Mouse (Mus musculus): ENCODE data around the gene Tmem39b.
A peak's percentile ranks its signal among the peaks of the same experiment; 100 is the strongest.
"Not testable (repeated sequence)": the region's sequence is repeated elsewhere in the genome, so short reads cannot be mapped to it uniquely, and the experiment has no call there.

The Tmem39b gene

GRCm38 (mm10) chr4:129696158-129696985 is at the start of gene Tmem39b:
Tmem39b (minus strand) TSS chr4:129696838.
- peak; percentile 90 for DNase-seq

GRCm38 (mm10) chr4:129746106-129746505 is 49.5 kb upstream of the Tmem39b start:
- DNase-seq: no peak

GRCm38 (mm10) chr4:129743494-129743893 is 46.9 kb upstream of the Tmem39b start:
- DNase-seq: no peak

- DNase-seq: no peak
Measured at GRCm38 (mm10) chr4:129743010-129743390, 46.4 kb upstream of the Tmem39b start.

DNA sequence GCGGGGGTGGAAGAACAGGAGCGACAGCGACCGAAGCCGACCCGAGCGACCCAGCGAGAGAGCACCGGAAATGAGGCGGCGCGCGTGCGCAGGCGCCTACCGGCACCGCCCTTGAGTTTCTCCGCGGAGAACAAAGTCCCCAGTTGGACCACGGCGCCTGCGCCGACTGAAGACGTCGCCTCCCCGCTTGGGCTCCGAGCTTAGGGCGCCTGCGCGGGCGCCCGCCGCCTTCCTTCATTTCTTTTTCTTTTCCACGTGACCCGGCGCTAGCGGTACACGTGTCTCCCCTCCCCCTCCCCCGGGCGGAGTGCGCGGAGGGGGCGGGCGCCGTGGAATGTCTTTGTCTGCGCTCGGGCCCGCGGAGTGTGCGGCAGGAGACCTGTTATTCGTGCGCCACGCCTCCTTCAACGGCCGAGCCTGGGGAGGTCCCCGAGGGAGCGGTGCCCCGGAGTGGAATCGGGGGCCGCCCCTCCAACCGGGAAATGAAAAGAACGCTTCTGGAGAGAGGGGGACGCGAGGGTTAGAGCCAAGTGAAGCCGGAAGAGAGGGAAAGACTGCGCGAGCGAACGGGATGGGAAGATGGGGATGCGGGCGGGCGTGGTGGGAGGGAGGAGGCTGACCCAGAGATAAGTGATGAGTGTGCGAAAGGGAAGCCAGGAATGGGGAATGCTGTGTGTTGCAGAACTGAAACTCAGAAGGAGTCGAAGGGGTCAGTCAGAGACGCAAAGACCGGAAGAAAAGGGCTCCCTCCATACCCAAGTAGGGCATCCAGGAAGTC is 45.8 kb upstream of the Tmem39b start, which contains the start of gene Khdrbs1:
Gene Khdrbs1 (minus strand): TSS at position 72 of the 778 bp plus-strand sequence.
- peak; percentile 97 for DNase-seq

DNA sequence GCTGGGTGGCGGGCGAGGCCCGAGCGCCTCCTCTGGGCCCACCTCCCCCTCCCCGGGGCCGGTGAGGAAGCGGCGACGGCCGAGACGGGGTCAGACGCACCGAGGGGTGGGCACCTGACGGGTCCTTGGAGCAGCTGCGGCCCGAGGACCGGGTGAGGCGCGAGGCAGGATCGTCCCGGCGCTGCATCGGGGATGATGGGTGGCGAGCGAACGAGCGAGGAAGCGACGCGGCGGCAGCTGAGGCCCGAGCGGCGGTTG is 45.3 kb upstream of the Tmem39b start:
- no peak for DNase-seq

GRCm38 (mm10) chr4:129741251-129741973 is 44.8 kb upstream of the Tmem39b start:
- DNase-seq: peak; percentile 49

DNA sequence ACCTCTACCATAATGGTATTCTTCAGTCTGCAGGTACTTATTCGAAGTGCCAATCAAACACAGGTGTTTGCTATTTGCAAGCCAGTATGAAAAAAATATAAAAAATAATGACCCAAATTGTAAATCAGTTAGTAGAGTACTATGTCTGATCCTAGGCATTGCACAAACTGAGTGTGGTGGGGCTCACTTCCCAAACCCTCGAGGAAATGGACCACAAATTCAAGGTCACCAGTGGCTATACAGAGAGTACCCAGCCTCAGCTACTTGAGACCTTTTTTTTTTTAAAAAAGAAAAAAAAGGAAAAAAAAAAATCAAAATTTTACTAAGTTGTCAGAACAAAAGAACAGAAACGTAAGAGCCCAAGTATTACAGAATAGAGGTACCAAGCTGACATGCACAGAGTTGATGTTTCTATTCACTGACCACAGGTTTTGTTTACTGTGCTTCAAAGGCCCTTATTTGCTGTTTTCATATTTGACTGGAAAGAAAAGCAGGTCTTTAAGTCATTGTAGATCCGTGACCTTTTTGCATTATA is 42.5 kb upstream of the Tmem39b start:
- DNase-seq: no peak

GRCm38 (mm10) chr4:129736173-129736572 is 39.5 kb upstream of the Tmem39b start:
- no peak for DNase-seq

GRCm38 (mm10) chr4:129735485-129735884 is 38.8 kb upstream of the Tmem39b start:
- not testable (repeated sequence) for DNase-seq

GRCm38 (mm10) chr4:129731423-129731822 is 34.8 kb upstream of the Tmem39b start:
- no peak for DNase-seq

- no peak for DNase-seq
Measured at GRCm38 (mm10) chr4:129716310-129716709, 19.7 kb upstream of the Tmem39b start.

GRCm38 (mm10) chr4:129709486-129710129 is 13.0 kb upstream of the Tmem39b start:
- DNase-seq: peak; percentile 12

- DNase-seq: no peak
Measured at GRCm38 (mm10) chr4:129706750-129707149, 10.1 kb upstream of the Tmem39b start.

- DNase-seq: peak; percentile 54
Measured at GRCm38 (mm10) chr4:129702454-129702853, 5.8 kb upstream of the Tmem39b start.

- peak; percentile 93 for DNase-seq
Measured at GRCm38 (mm10) chr4:129701503-129702377, 5.1 kb upstream of the Tmem39b start.

- DNase-seq: not testable (repeated sequence)
Measured at GRCm38 (mm10) chr4:129700661-129701060, 4.0 kb upstream of the Tmem39b start.

GRCm38 (mm10) chr4:129700216-129700615 is 3.6 kb upstream of the Tmem39b start:
- DNase-seq: no peak

GRCm38 (mm10) chr4:129697191-129697590 is 553 bp upstream of the Tmem39b start:
- no peak for DNase-seq

DNA sequence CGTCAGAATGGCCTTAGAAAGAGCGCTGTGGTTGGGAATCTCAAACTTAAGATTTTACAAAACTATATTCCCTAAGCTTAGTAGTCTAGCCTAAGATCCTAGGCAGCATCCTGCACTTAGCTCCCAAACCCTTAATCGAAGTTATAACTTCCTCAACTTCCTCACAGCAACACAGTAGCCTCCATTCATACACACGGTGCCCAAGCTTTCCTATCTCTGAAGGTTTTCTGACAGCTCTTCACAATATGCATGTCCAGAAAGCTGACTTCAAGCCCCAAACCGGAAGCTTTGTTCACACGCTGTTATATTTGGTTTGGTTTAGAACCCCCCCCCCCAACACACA is 852 bp downstream of the Tmem39b start:
- DNase-seq: no peak

GRCm38 (mm10) chr4:129684531-129684930 is 12.1 kb downstream of the Tmem39b start:
- no peak for DNase-seq

All from lung, postnatal 14 days (tissue).